Mouse (Mus musculus) layer of hippocampus, postnatal 10 days (tissue): ENCODE measurements around the gene Ccer1. TPM values are rescaled to one million over a fixed set of nuclear protein-coding genes. Genes with fewer than 3 reads are reported as not detected.
"Not testable (repeated sequence)": the region's sequence is repeated elsewhere in the genome, so short reads cannot be mapped to it uniquely, and the experiment has no call there.

ENCODE experiments used
- DNase-seq, 2 experiments: peaks; one replicate each; pipeline ENCODE4 v3.0.0; 2021; ENCODE audit warnings: low spot score in 2 of 2
- long read RNA-seq: library from polyadenylated mRNA; stranded (forward); transcript quantifications from one replicate; pipeline ENCODE4 v2.0.0, GENCODE M21; 2023
- total RNA-seq, 2 experiments: library from RNA; stranded (reverse); gene quantifications; 2 replicates each; pipeline ENCODE4 v1.2.3; 2021

Ccer1 gene
- not detected for total RNA-seq
- long read RNA-seq = 0 reads

- DNase-seq = no peak
These were observed at the start of gene Ccer1 for GRCm38 (mm10) chr10:97692913-97693312. Gene Ccer1 (plus strand): TSS chr10:97693059.

DNA sequence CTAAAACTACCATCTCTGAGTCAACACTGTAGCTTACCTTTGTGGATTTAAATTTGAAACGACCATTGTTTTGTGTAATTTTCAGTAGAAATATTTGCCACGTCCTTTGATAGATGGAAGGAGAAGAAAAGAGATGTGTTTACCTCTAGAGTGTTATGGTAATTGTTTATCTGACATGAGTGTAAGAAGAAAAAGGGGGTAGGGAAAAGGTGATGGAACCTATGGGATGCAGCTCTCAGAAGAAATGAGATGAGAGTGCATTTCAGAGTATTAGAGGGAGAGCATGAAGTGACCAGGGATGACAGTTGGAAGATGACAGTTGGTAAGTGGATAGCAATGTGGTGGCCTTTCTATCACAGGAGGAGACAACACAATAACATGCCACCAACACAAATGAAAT lies 49.1 kb upstream of the Ccer1 start, which contains the start of gene Epyc:
TSS of gene Epyc (plus strand) at position 301 of the 400 bp plus-strand sequence.
- DNase-seq = no peak

DNA sequence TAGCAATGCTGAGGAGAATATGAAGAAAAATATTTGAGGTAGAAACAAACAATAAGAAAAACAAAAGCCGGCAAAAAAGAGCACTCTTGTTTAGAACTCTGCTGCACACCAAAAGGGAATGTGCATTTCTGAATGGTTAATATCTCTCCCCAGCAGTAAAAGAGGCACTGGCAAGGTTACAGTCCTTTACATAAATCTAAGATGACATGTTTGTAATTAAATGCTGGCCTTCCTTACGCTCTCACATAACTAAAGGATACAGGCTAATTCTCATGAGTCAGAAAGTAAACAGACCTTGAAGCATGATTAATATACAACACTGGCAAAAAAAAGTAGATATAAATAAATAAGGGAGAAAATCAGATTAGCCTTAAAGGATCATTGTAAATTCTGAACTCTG lies 42.5 kb upstream of the Ccer1 start:
- DNase-seq = no peak

- DNase-seq = no peak
These were observed 33.4 kb upstream of the Ccer1 start for GRCm38 (mm10) chr10:97659489-97659888.

DNA sequence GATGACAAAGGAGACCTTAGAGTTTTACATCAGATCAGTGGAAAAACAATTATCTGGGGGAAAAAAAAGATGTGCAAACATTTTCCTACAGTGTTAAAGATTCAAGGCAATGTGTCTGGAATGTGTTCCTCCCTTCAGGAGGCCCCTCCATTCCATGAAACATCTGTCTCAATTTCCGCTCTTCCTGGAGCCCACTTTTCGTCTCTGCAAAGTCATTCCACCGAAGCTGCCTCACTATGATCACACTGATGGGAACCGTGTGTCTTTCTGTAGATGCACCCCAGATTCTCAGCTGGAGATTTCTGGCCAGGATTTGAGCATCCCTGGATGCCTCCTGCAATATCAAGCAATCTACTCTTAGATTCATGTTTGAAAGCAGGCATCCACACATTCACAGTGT lies 24.2 kb upstream of the Ccer1 start:
- no peak for DNase-seq

- DNase-seq = peak in 1 of 2 experiments; percentile 13
These were observed 22.7 kb upstream of the Ccer1 start for GRCm38 (mm10) chr10:97670202-97670601.

- DNase-seq = no peak
These were observed 19.6 kb upstream of the Ccer1 start for GRCm38 (mm10) chr10:97673239-97673638.

GRCm38 (mm10) chr10:97682981-97683380 lies 9.9 kb upstream of the Ccer1 start:
- no peak for DNase-seq

DNA sequence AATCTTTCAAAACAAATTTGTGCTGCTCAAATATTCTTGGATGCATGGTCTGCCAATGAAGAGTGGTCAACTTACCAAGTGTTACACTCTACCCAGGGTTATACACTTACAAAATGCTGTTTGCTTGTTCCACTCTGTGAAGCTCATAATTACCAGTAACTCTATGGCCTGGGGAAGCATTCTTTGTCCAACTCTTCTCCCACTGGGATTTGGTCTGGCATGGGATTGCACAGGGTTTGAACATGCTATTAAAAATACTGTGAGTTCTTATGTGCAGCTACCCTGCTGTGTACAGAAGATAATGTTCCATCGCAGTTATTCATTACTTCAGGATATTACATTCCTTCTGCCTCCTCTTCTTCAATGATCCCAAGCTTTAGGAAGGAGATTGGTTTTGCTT lies 5.7 kb upstream of the Ccer1 start:
- no peak for DNase-seq

- DNase-seq = no peak
These were observed 3.4 kb upstream of the Ccer1 start for GRCm38 (mm10) chr10:97689425-97689824.

GRCm38 (mm10) chr10:97693398-97694135 lies 708 bp downstream of the Ccer1 start:
- DNase-seq = no peak

- DNase-seq = no peak
These were observed 9.5 kb downstream of the Ccer1 start for GRCm38 (mm10) chr10:97702321-97702720.

GRCm38 (mm10) chr10:97704562-97704961 lies 11.7 kb downstream of the Ccer1 start:
- DNase-seq = peak; percentile 33 to 39

- DNase-seq = peak; percentile 25 to 44
These were observed 19.8 kb downstream of the Ccer1 start for GRCm38 (mm10) chr10:97712687-97713086.

- DNase-seq = no peak
These were observed 21.7 kb downstream of the Ccer1 start for GRCm38 (mm10) chr10:97714584-97714983.

- no peak for DNase-seq
These were observed 22.5 kb downstream of the Ccer1 start for GRCm38 (mm10) chr10:97715289-97715906.

GRCm38 (mm10) chr10:97717233-97717632 lies 24.4 kb downstream of the Ccer1 start:
- DNase-seq = no peak

- DNase-seq = no peak
These were observed 25.2 kb downstream of the Ccer1 start for GRCm38 (mm10) chr10:97718021-97718420.

DNA sequence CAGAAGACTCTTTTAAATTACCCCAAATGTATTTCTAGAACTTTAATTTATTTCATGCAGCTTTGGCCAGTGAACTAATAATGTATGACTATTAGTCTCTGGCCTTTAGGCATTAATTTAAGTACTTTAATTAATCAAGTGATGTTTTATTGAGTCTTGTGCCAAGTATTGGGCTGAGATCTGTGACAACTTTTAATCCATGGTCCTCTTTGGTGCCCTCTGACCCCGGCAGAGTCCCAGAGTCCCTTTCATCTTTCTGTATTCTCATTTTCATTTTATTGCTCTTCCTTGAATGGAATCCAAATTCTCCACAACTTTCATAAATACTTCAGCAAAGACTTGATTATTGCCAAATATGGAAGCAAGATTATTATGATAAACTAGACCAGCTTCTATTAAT lies 27.8 kb downstream of the Ccer1 start:
- DNase-seq = no peak

DNA sequence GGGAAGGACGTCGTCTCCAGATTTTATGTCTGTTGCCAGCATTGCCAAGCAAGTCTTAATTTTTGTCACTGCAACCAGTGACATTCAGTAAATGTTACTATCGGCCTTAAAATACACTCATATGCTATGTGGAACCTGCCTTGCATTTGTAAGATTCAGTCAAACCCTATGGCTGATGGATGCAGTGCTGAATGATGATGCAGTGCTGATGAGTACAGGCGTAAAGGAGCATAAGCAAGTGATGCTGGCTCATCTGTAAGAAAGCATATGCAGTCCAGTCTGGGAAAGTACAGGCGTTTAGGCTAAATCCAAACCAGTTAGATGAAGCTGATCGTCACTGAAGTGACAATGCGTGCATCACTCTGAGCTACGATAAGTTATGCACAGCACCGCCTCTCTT lies 29.9 kb downstream of the Ccer1 start:
- DNase-seq = no peak

DNA sequence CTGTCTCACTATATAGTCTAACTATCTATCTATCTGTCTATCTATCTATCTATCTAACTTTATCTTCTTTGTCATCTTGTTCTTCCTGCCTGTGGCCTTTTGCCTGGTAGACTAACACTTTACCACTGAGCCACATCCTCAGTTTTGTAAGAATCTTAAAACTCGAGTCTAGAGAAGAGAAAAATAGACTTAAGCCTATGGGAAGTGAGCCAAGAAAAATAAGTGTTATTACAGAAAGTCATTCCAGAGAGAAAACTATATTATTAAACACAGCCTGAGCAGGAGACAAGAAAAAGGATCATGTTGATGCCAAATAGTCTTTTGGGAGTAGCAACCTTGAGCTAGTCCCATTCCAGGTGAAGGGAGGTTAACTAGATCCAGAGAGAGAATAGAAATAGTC lies 33.1 kb downstream of the Ccer1 start:
- no peak for DNase-seq

- DNase-seq = not testable (repeated sequence)
These were observed 33.8 kb downstream of the Ccer1 start, which contains the start of gene C030005K15Rik for GRCm38 (mm10) chr10:97726655-97727054. Gene C030005K15Rik (minus strand): TSS chr10:97726755.
